Comparison of ENCODE assay signal across 10 mouse cellular contexts in the genomic region with DNA sequence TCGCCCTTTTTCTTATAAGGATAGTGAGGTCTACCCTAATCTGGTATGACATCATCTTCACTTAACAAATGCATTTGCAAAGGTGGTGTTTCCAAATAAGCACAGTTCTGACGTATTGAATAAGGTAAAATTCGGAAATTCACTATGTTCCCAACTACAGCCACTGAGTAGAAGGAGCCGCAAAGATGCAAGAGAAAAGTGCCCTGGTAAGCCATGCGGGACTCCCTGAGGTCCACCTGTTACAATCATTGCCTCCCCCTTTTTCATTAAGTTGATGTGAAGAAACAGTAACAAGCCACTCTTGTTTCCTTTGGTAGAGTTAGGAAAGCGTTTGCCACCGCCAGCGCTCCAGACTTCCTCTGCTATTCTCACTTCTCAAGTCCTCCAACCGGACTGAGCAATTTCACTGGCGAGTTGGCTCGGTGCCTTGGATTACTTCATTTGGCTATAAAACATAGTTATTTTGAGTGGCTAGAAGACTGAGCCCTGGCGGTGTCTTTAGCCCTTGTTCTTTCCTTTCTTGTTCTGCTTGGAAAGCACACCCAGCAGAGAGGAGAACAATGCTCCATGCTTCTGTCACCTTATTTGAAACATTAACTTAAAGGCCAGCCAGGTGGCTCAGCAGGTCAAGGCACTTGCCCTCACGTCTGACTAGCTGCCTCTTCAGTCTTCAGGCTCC. TPM values are rescaled to one million over a fixed set of nuclear protein-coding genes. Genes with fewer than 3 reads are reported as not detected.
DNase-seq lines count a peak whose midpoint lies in the region; ATAC-seq lines count a peak whose summit lies in the region.
"Had no signal": no experiment of that assay in that cellular context is flagged by ENCODE, and none has a peak within 500 bp of the region (broad histone marks: within the 10 kb centered on the region; RNA-seq: fewer than 3 reads in every experiment).

No protein-coding gene starts in this region.

- H3K27me3 ChIP-seq in heart, embryonic 10.5 days (ENCODE audit: insufficient read depth, poor library complexity, severe bottlenecking) = no peaks in the 10 kb centered on the region
- H3K27me3 ChIP-seq in kidney, embryonic 14.5 days (ENCODE audit: control insufficient read depth, insufficient read depth, low read length) = no peaks in the 10 kb centered on the region
- no peaks in the 10 kb centered on the region for H3K27me3 ChIP-seq in midbrain, embryonic 16.5 days (ENCODE audit: control insufficient read depth, insufficient read depth, low read depth, low read length)

- no peak overlapping the region for H3K27ac ChIP-seq in heart, embryonic 10.5 days
- peak overlapping the region; percentile 51; the same call in 1 of the 2 replicates for H3K27ac ChIP-seq in kidney, embryonic 14.5 days (ENCODE audit: low read depth, low read length)
- no peak overlapping the region for H3K27ac ChIP-seq in midbrain, embryonic 16.5 days (ENCODE audit: low read length)

- H3K4me3 ChIP-seq in heart, embryonic 10.5 days = no peak overlapping the region
- H3K4me3 ChIP-seq in kidney, embryonic 14.5 days (ENCODE audit: low read length) = no peak overlapping the region
- H3K4me3 ChIP-seq in midbrain, embryonic 16.5 days (ENCODE audit: low read depth, low read length) = no peak overlapping the region

- peaks cover 11% of the 10 kb centered on the region for H3K4me1 ChIP-seq in heart, embryonic 10.5 days
- H3K4me1 ChIP-seq in kidney, embryonic 14.5 days (ENCODE audit: control insufficient read depth, insufficient read depth, low read length) = peaks cover 9% of the 10 kb centered on the region
- no peaks in the 10 kb centered on the region for H3K4me1 ChIP-seq in midbrain, embryonic 16.5 days (ENCODE audit: control insufficient read depth, insufficient read depth, low read length)

- 75% methylated on average over 13 of the region's 13 CpGs for WGBS in heart, embryonic 10.5 days
- 49% methylated on average over 13 of the region's 13 CpGs for WGBS in kidney, embryonic 14.5 days
- WGBS in midbrain, embryonic 16.5 days = 73% methylated on average over 13 of the region's 13 CpGs

- peak; percentile 55; the same call in 1 of the 2 replicates for ATAC-seq in kidney, embryonic 14.5 days (ENCODE audit: low FRiP score, low TSS enrichment)
- ATAC-seq in midbrain, embryonic 16.5 days = no peak

- no peaks in the 10 kb centered on the region for H3K36me3 ChIP-seq in heart, embryonic 10.5 days
- H3K36me3 ChIP-seq in kidney, embryonic 14.5 days (ENCODE audit: control insufficient read depth, insufficient read depth, low read length) = no peaks in the 10 kb centered on the region
- H3K36me3 ChIP-seq in midbrain, embryonic 16.5 days (ENCODE audit: control insufficient read depth, insufficient read depth, low read length) = no peaks in the 10 kb centered on the region

- H3K9ac ChIP-seq in kidney, embryonic 14.5 days (ENCODE audit: low read depth, low read length) = no peak overlapping the region
- no peak overlapping the region for H3K9ac ChIP-seq in midbrain, embryonic 16.5 days (ENCODE audit: low read depth, low read length)

- DNase-seq in heart, adult 18-20 months = peak; percentile 92 to 93
- DNase-seq in heart, embryonic 10.5 days (ENCODE audit: low spot score) = no peak
- DNase-seq in adrenal gland, adult 8-10 months = peak; percentile 80
- peak; percentile 85 for DNase-seq in gastrocnemius, postnatal 14 days
- peak; percentile 89 for DNase-seq in lung, postnatal 14 days
- DNase-seq in spleen, postnatal 36 days (ENCODE audit: low spot score in 2 of 2) = no peak

- no peaks in the 10 kb centered on the region for H3K9me3 ChIP-seq in heart, embryonic 10.5 days
- H3K9me3 ChIP-seq in kidney, embryonic 14.5 days (ENCODE audit: control insufficient read depth, low read length) = no peaks in the 10 kb centered on the region
- H3K9me3 ChIP-seq in midbrain, embryonic 16.5 days (replicated peaks; ENCODE audit: control insufficient read depth, low read length, poor library complexity, severe bottlenecking) = no peaks in the 10 kb centered on the region

- H3K4me2 ChIP-seq in kidney, embryonic 14.5 days (replicated peaks; ENCODE audit: low read depth, low read length) = no peak overlapping the region
- H3K4me2 ChIP-seq in midbrain, embryonic 16.5 days (ENCODE audit: low read length) = no peak overlapping the region

- intact Hi-C loops in gastrocnemius, postnatal 14 days (cut with DNase I; ENCODE audit: low total_unique reads) = no loop called here

RNA-seq across cellular contexts. Expression of gene B4galt1, which starts 14.9 kb away (rescaled TPM):
- total RNA-seq in heart, adult 18-20 months (2021) = 10 to 100 TPM; 58.2 to 59.1 TPM
- polyA plus RNA-seq in heart, embryonic 10.5 days (2016; fragmentation: Nextera tagmentation; extraction: Ambion mirVana) = 38.1 and 47.1 TPM in 2 replicates
- 10 to 100 TPM; 58.8 to 94.7 (median 64.4) TPM for total RNA-seq in adrenal gland, adult 8-10 months (2022)
- 10 to 100 TPM; 36.3 to 38.8 TPM for total RNA-seq in gastrocnemius, postnatal 14 days (2021)
- 36.0 and 45.8 TPM in 2 replicates for polyA plus RNA-seq in kidney, embryonic 14.5 days (2014; fragmentation: Nextera tagmentation; extraction: Ambion mirVana)
- polyA plus RNA-seq in midbrain, embryonic 16.5 days (2015; fragmentation: Nextera tagmentation; extraction: Ambion mirVana) = 5.8 and 6.4 TPM in 2 replicates

RNA-seq across cellular contexts. Expression of gene Spink4, which starts 51.2 kb away (rescaled TPM):
- not detected for total RNA-seq in heart, adult 18-20 months (2021)
- polyA plus RNA-seq in heart, embryonic 10.5 days (2016; fragmentation: Nextera tagmentation; extraction: Ambion mirVana) = 6.2 and 10.2 TPM in 2 replicates
- total RNA-seq in adrenal gland, adult 8-10 months (2022) = 100 to 1,000 TPM in 2 of 4 experiments, not detected in 2; 117 to 151 TPM
- not detected for total RNA-seq in gastrocnemius, postnatal 14 days (2021)
- polyA plus RNA-seq in kidney, embryonic 14.5 days (2014; fragmentation: Nextera tagmentation; extraction: Ambion mirVana) = not detected in 2 replicates
- polyA plus RNA-seq in midbrain, embryonic 16.5 days (2015; fragmentation: Nextera tagmentation; extraction: Ambion mirVana) = not detected in 2 replicates
- total RNA-seq: ES-E14 had no signal
- polyA plus RNA-seq: neural tube, embryonic 11.5 days had no signal

Comparison
In these comparisons a context has a peak if more than half of its experiments do, and no peak if none do; other contexts are left out.
1. DNase-seq: peak in heart, adult 18-20 months (2 of 2), adrenal gland, adult 8-10 months (single experiment), gastrocnemius, postnatal 14 days (single experiment) and lung, postnatal 14 days (single experiment); none in heart, embryonic 10.5 days (single experiment) and spleen, postnatal 36 days (0 of 2).